Mouse (Mus musculus) gastrocnemius, postnatal 4 days (tissue): ENCODE data around the gene Hadh. TPM values are rescaled to one million over a fixed set of nuclear protein-coding genes. Genes with fewer than 3 reads are reported as not detected.
A peak's percentile ranks its signal among the peaks of the same experiment; 100 is the strongest.

Experiments used
- DNase-seq, 2 experiments: peaks; one replicate each; pipeline ENCODE4 v3.0.0; 2021 to 2022; ENCODE audit warnings: low spot score in 2 of 2, mixed read lengths in 2 of 2
- total RNA-seq, 2 experiments: library from RNA; stranded (reverse); gene quantifications; 2 replicates each; pipeline ENCODE4 v1.2.3; 2021

Hadh gene
- total RNA-seq, 2 experiments from 2014 or later: 247 to 255 TPM

- DNase-seq: peak; percentile 63 to 77
Measured at GRCm38 (mm10) chr3:131237785-131238633, 33.9 kb downstream of the Hadh start.

GRCm38 (mm10) chr3:131237061-131237460, 34.8 kb downstream of the Hadh start:
- no peak for DNase-seq

- no peak for DNase-seq
Measured at GRCm38 (mm10) chr3:131228083-131228482, 43.8 kb downstream of the Hadh start.

- no peak for DNase-seq
Measured at GRCm38 (mm10) chr3:131218636-131219390, 53.1 kb downstream of the Hadh start.

- DNase-seq: peak in 1 of 2 experiments; percentile 27
Measured at GRCm38 (mm10) chr3:131214841-131215240, 57.1 kb downstream of the Hadh start.

- DNase-seq: no peak
Measured at GRCm38 (mm10) chr3:131214060-131214658, 57.7 kb downstream of the Hadh start.

- DNase-seq: no peak
Measured at GRCm38 (mm10) chr3:131212200-131212599, 59.7 kb downstream of the Hadh start.

- no peak for DNase-seq
Measured at GRCm38 (mm10) chr3:131208265-131208891, 63.5 kb downstream of the Hadh start.

GRCm38 (mm10) chr3:131207846-131208245, 64.1 kb downstream of the Hadh start:
- no peak for DNase-seq

- DNase-seq: no peak
Measured at GRCm38 (mm10) chr3:131202311-131202710, 69.6 kb downstream of the Hadh start.

- DNase-seq: no peak
Measured at GRCm38 (mm10) chr3:131199590-131200288, 72.2 kb downstream of the Hadh start.

GRCm38 (mm10) chr3:131198991-131199390, 72.9 kb downstream of the Hadh start:
- DNase-seq: no peak

- no peak for DNase-seq
Measured at GRCm38 (mm10) chr3:131196507-131197019, 75.3 kb downstream of the Hadh start.

- no peak for DNase-seq
Measured at GRCm38 (mm10) chr3:131196050-131196449, 75.9 kb downstream of the Hadh start.

- no peak for DNase-seq
Measured at GRCm38 (mm10) chr3:131191454-131191853, 80.4 kb downstream of the Hadh start.

- DNase-seq: no peak
Measured at GRCm38 (mm10) chr3:131190671-131191367, 81.1 kb downstream of the Hadh start.

- no peak for DNase-seq
Measured at GRCm38 (mm10) chr3:131190239-131190638, 81.7 kb downstream of the Hadh start.

- no peak for DNase-seq
Measured at GRCm38 (mm10) chr3:131186193-131186592, 85.7 kb downstream of the Hadh start.
